Mouse (Mus musculus) right cerebral cortex, adult 2 months (tissue): Measurements from ENCODE around the gene Agpat3.
"Not testable (repeated sequence)": the region's sequence is repeated elsewhere in the genome, so short reads cannot be mapped to it uniquely, and the experiment has no call there.

Source experiments
- DNase-seq, 2 experiments: peaks; one replicate each; pipeline ENCODE4 v3.0.0; 2021 to 2022; ENCODE audit warnings: low spot score in 2 of 2

Gene Agpat3

DNA sequence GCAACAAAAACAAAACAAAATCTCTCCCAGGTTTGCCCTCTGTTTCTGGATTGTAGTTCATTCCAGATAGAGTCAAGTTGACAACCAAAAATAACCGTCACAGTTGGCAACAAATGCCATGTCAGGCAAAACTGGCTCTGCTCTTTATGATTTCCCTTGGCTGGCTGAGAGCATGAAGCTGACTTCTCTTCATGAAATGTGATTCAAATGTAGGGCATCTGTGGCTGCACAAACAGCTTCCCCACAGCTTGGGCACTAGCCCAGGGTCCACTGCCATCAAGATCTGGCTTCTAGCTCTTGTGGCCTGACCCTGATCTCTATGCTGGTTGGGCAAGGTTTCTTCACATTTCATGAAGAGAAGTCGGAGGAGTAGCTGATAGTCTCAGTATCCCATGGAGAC, 9.7 kb upstream of the Agpat3 start:
- no peak for DNase-seq

DNA sequence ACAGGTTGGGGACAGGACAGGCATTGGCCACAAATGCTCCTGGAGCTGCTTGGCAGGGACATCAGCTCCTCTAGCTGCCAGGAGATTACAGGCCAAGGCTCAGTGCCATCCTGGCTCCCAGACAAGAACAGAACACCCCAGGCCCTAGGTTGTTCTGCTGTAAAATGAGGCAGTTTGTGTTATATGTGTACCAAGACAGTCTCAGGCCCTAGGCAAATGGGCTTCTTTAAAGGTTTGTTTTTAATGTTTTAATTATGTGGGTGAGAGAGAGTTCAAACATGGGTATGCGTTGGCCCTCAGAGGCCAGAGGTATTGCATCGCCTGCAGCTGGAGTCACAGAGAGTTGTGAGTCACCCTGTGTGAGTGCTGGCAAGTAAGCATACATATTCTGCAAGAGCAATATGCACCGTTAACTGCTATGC, 8.0 kb upstream of the Agpat3 start:
- no peak for DNase-seq

DNA sequence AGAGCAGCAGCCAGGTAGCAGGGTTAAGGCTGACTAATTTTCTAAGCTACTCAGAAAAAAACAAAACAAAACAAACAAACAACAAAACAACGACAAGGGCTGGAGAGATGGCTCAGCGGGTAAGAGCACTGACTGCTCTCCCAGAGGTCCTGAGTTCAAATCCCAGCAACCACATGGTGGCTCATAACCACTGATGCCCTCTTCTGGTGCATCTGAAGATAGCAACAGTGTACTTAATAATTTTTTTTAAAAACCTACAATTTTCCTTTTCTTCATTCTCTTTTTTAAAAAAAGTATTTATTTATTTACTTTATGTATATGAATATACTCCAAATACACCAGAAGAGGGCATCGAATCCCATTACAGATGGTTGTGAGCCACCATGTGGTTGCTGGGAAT, 6.7 kb upstream of the Agpat3 start:
- not testable (repeated sequence) for DNase-seq

GRCm38 (mm10) chr10:78358266-78358665, 6.0 kb upstream of the Agpat3 start:
- DNase-seq = no peak

- DNase-seq = no peak
Measured at GRCm38 (mm10) chr10:78357742-78358141, 5.5 kb upstream of the Agpat3 start.

- no peak for DNase-seq
Measured at GRCm38 (mm10) chr10:78355931-78356593, 3.8 kb upstream of the Agpat3 start.

DNA sequence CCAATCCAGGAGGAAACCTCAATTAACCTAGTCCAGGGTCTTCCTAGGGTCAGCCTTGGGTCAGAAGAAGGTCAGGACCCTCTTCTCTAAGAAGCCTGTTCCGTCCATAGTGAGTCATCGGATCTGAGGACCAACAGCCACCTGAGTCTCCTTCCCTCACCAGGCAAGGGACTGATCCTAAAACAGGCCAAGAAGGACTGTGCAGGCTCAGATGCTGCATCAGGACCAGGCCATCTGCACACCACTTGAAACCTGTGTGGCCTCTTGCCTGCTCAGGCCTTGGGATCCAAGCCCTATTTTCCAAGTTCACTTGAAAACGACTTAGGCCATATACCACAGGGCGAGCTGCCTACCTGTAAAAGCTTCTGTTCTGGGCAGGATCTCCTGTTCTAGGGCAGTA, 907 bp upstream of the Agpat3 start:
- no peak for DNase-seq

DNA sequence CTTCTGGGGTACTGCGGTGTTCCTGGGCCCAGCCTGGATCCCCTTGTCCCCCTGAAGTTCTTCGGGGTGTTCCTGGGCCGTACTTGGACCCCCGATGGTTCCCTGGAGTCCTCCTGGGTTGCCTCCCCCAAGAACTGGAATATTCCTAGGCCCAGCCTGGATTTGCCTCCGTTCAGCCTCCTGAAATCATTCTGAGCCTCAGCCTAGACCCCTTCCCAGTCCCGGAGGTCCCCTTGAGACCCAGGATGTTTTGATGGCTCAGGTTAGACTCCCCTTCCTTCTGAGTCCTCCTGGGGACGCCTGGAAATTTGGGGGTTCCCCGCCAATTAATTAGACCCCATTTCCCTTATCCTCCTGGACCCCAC, 359 bp upstream of the Agpat3 start:
- no peak for DNase-seq

- DNase-seq = no peak
Measured at GRCm38 (mm10) chr10:78351564-78351886, 764 bp downstream of the Agpat3 start.

GRCm38 (mm10) chr10:78350796-78351556, 1.3 kb downstream of the Agpat3 start:
- no peak for DNase-seq

- DNase-seq = no peak
Measured at GRCm38 (mm10) chr10:78349464-78350165, 2.7 kb downstream of the Agpat3 start.

DNA sequence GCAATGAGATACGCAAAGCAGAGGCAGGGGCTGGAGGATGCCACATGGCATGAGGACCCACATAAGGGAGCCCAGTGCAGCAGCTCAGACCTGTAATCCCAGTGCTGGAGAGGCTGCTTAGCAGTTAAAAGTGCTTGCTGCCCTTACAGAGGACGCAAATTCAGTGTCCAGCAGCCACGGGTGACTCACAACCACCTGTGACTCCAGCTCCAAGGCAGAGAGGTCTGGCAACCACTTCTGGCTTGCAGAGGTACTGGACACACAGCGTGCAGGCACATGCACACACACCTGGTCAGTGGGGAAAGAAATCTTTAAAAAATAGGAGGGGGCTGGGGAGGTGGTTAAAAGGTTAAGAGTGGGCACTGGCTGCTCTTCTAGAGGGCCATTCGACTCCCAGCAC, 4.1 kb downstream of the Agpat3 start:
- no peak for DNase-seq

- no peak for DNase-seq
Measured at GRCm38 (mm10) chr10:78347486-78347885, 4.8 kb downstream of the Agpat3 start.

GRCm38 (mm10) chr10:78345466-78345865, 6.8 kb downstream of the Agpat3 start:
- DNase-seq = no peak

DNA sequence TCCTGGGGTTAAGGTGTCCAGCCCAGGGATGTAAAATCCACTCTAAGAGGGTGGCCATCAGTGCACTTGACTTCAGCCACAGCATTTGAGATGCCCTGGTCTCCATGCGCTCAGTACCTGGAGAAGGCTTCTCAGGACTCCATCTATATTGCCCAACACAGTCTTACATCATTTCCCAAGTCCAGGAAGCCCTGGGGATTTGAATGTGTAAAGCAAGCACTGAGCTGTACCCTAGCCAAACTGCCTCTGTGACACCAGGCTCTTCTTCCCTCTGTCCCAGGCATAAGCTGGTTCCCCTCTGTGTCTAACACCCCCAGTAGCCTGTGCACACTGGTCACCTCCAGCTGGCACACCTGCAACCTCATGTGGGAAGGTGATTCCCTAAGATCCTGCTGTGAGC, 10.2 kb downstream of the Agpat3 start:
- no peak for DNase-seq

GRCm38 (mm10) chr10:78338180-78338579, 14.1 kb downstream of the Agpat3 start:
- DNase-seq = peak in 1 of 2 experiments; percentile 42

DNA sequence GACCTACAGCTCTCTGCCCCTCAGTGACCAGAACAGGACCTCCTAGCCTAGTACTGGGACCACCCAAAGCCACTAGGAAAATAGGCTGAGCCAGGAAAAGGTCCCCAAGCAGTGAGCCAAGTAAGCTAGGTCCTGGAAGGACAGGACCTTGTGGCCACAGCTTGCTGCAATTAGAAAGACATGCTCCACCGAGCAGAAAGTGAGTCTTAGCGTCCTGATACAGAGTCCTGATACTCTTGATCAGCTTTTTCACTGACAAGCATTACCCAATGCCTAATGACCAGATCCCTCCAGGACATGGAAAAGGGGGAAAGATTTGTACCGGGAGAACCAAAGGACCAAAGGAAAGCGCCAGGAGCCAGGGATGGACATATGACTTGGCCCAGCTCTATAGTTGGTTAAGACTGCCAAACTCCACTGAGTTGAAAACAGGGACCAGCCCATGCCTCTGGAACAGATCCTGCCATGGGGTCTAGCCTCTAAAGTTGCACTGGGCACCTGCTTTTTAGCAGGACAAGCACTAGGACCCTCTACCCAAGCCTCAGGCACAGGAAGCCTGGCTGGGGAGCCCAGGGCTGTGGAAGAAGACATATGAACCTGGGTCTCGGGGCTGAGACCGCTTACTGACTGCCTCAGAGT, 17.2 kb downstream of the Agpat3 start:
- no peak for DNase-seq

DNA sequence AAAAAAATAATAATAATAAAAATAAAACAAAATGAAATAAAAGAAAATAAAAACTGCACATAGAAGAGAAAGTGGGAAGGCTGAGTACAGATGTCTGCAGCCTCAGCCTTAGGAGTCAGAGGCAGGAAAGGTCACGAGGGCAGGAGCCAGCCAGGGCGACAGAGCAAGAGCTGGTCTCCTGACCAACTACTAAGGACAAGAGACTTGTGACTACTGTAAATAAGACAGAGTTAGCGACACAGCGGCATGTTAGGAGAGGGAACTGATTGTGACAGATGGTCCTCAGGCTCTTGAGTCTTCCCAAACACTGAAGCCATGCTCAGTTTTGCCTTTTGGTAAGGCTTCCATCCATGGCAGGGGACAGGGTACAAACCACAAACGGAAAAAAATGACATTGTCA, 20.7 kb downstream of the Agpat3 start:
- no peak for DNase-seq

DNA sequence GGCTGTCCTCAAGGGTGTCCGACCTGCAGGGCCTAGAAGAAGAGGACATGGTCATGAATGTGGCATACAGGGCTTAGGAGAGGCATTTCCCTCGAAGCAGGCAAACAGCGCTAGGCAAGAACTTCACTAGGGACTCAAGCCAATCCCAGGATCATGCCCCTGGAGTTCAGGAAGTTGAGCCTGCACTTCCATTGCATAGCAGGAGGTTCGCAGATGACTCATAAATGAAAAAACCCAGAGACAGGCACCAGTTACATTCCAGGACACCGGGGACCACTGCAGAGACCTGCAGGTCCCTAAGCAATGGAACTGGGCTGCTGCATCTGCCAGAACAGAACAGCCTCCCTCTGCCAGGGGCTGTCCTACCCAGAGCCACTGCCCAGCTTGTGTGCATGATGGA, 23.0 kb downstream of the Agpat3 start:
- DNase-seq = no peak

DNA sequence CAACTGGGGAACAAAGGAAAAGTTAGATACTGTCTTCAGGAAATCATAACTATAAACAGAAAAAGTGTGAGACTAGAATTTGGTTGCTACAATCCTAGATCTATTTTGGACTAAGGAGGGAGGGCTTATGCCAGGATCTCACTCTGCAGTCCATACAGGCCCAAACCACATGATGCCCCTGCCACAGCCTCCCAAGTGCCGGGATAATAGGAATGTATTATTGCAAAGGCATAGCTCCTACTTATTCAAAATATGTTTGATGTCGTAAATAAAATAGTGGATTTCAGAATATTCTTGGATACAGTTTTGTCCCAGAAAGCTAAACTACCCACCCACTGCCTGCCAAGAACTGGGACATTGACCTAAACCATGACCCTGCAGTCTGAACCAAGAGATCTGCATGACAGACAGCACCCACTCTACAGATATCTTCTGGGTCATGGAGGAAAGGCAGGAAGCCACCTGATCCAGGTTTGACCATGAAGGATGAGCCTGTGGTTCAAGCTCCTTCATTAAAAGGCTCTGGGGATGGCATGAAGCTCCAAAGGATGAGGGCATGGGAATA, 24.2 kb downstream of the Agpat3 start:
- DNase-seq = no peak

GRCm38 (mm10) chr10:78325916-78326647, 26.2 kb downstream of the Agpat3 start:
- DNase-seq = no peak
